Mouse (Mus musculus) liver, adult 2 months (tissue): ENCODE measurements around the gene Sectm1b. TPM values are rescaled to one million over a fixed set of nuclear protein-coding genes. Genes with fewer than 3 reads are reported as not detected.
"Not testable (repeated sequence)": the region's sequence is repeated elsewhere in the genome, so short reads cannot be mapped to it uniquely, and the experiment has no call there.

ENCODE experiments used
- DNase-seq: peaks from one replicate; pipeline ENCODE4 v3.0.0-alpha.2; 2011; ENCODE audit warnings: low read depth, low spot score; ENCODE audit errors: extremely low read depth
- H3K27ac ChIP-seq: fragments of 200-500 bp; replicated peaks from 2 replicates; pipeline ENCODE4 v1.5.1; 2012; ENCODE audit warnings: low read depth, mild to moderate bottlenecking, control low read depth, inconsistent platforms, low read length; ENCODE audit not compliant: insufficient read depth
- H3K27me3 ChIP-seq: fragments of 200-500 bp; 2 replicates; pipeline ENCODE4 v1.6.1; 2012; ENCODE audit warnings: mild to moderate bottlenecking, moderate library complexity, low read length, inconsistent platforms; ENCODE audit not compliant: control insufficient read depth, insufficient read depth
- H3K36me3 ChIP-seq: fragments of 200-500 bp; 2 replicates; pipeline ENCODE4 v1.6.1; 2012; ENCODE audit warnings: low read length, inconsistent platforms; ENCODE audit not compliant: control insufficient read depth, insufficient read depth
- H3K4me1 ChIP-seq: fragments of 200-500 bp; 2 replicates; pipeline ENCODE4 v1.6.1; 2011; ENCODE audit warnings: low read length; ENCODE audit not compliant: control insufficient read depth, insufficient read depth
- H3K4me3 ChIP-seq: fragments of 200-500 bp; 2 replicates; pipeline ENCODE4 v1.5.1; 2011; ENCODE audit warnings: low read depth, mild to moderate bottlenecking, control low read depth, low read length, moderate library complexity; ENCODE audit not compliant: insufficient read depth
- H3K79me2 ChIP-seq: fragments of 200-500 bp; 2 replicates; pipeline ENCODE4 v1.6.1; 2012; ENCODE audit warnings: inconsistent platforms, mild to moderate bottlenecking, low read length, moderate library complexity; ENCODE audit not compliant: control insufficient read depth, insufficient read depth
- H3K9ac ChIP-seq: fragments of 200-500 bp; 2 replicates; pipeline ENCODE4 v1.6.1; 2012; ENCODE audit warnings: low read depth, mild to moderate bottlenecking, control low read depth, inconsistent platforms, low read length
- CTCF ChIP-seq: fragments of 200-500 bp; IDR thresholded peaks from 2 replicates; pipeline ENCODE4 v1.5.1; 2011; ENCODE audit warnings: low read depth, low read length, control low read depth
- POLR2A ChIP-seq: fragments of 200-500 bp; IDR thresholded peaks from 2 replicates; pipeline ENCODE4 v1.6.1; 2011; ENCODE audit warnings: low read length, control low read depth; ENCODE audit not compliant: insufficient read depth; ENCODE audit errors: extremely low read depth
- WGBS: fragments of 180-500 bp; shearing (Covaris S2); methylation state at CpG from one replicate; pipeline ENCODE4 v1.1.7; 2018; 5-methylcytosine and 5-hydroxymethylcytosine counted together
- polyA plus RNA-seq: library from polyadenylated mRNA; depleted of rRNA; stranded (reverse); fragments of >200 nt; gene quantifications from 2 replicates; pipeline ENCODE4 v1.2.3, GENCODE M21; 2012
- total RNA-seq: library from RNA; depleted of rRNA; stranded (reverse); fragments of >200 nt; gene quantifications from 2 replicates; pipeline ENCODE4 v1.2.3, GENCODE M21; 2014

Gene Sectm1b
- total and polyA plus RNA-seq, 2 experiments = 0.18 TPM; not detected in 1

GRCm38 (mm10) chr11:121053536-121053935, 9.8 kb downstream of the Sectm1b start:
- DNase-seq = peak; percentile 53
- Histone ChIP-seq H3K27me3 (no peaks in the 10 kb centered on the region), H3K79me2 (no peaks in the 10 kb centered on the region), H3K27ac (no peak overlapping the region), H3K36me3 (no peaks in the 10 kb centered on the region), H3K4me3 (no peak overlapping the region), H3K4me1 (peaks cover 23% of the 10 kb centered on the region), H3K9ac (no peak overlapping the region)
- WGBS = 31% methylated on average over 8 of the region's 8 CpGs
- peak; percentile 83 for TF ChIP-seq CTCF
- TF ChIP-seq POLR2A = no peak

GRCm38 (mm10) chr11:121052387-121052786, 11.0 kb downstream of the Sectm1b start:
- Histone ChIP-seq H3K27ac (no peak overlapping the region), H3K4me3 (no peak overlapping the region), H3K79me2 (no peaks in the 10 kb centered on the region), H3K9ac (no peak overlapping the region), H3K4me1 (peaks cover 15% of the 10 kb centered on the region), H3K27me3 (no peaks in the 10 kb centered on the region), H3K36me3 (no peaks in the 10 kb centered on the region)
- no peak for TF ChIP-seq CTCF
- TF ChIP-seq POLR2A = no peak
- DNase-seq = peak; percentile 20
- WGBS = 58% methylated on average over 4 of the region's 4 CpGs

- Histone ChIP-seq H3K4me3 (no peak overlapping the region), H3K79me2 (no peaks in the 10 kb centered on the region), H3K4me1 (peaks cover 10% of the 10 kb centered on the region), H3K9ac (no peak overlapping the region), H3K27ac (no peak overlapping the region), H3K36me3 (no peaks in the 10 kb centered on the region), H3K27me3 (no peaks in the 10 kb centered on the region)
- DNase-seq = no peak
- TF ChIP-seq CTCF = no peak
- TF ChIP-seq POLR2A = no peak
- 55% methylated on average over 1 of the region's 1 CpGs for WGBS
These were observed 11.6 kb downstream of the Sectm1b start for GRCm38 (mm10) chr11:121051793-121052192.

- 94% methylated on average over 1 of the region's 1 CpGs for WGBS
- H3K4me1 ChIP-seq = no peaks in the 10 kb centered on the region; the same call in 1 of the 2 replicates
- H3K4me3 ChIP-seq = no peak overlapping the region
- no peaks in the 10 kb centered on the region for H3K36me3 ChIP-seq
- DNase-seq = no peak
- H3K79me2 ChIP-seq = no peaks in the 10 kb centered on the region
- H3K27ac ChIP-seq = no peak overlapping the region
- H3K27me3 ChIP-seq = no peaks in the 10 kb centered on the region
- no peak overlapping the region for H3K9ac ChIP-seq
- TF ChIP-seq CTCF = no peak
- no peak for TF ChIP-seq POLR2A
These were observed 13.5 kb downstream of the Sectm1b start for GRCm38 (mm10) chr11:121049840-121050239.

GRCm38 (mm10) chr11:121047826-121048399, 15.5 kb downstream of the Sectm1b start:
- Histone ChIP-seq H3K4me3 (no peak overlapping the region), H3K79me2 (no peaks in the 10 kb centered on the region), H3K36me3 (no peaks in the 10 kb centered on the region), H3K9ac (no peak overlapping the region), H3K27me3 (no peaks in the 10 kb centered on the region), H3K4me1 (no peaks in the 10 kb centered on the region), H3K27ac (no peak overlapping the region)
- no peak for DNase-seq
- TF ChIP-seq CTCF (no peak), POLR2A (no peak)
- WGBS = 57% methylated on average over 2 of the region's 2 CpGs

- Histone ChIP-seq H3K9ac (no peak overlapping the region), H3K79me2 (no peaks in the 10 kb centered on the region), H3K36me3 (no peaks in the 10 kb centered on the region), H3K4me1 (no peaks in the 10 kb centered on the region), H3K27me3 (no peaks in the 10 kb centered on the region), H3K27ac (no peak overlapping the region), H3K4me3 (no peak overlapping the region)
- peak; percentile 12 for DNase-seq
- 62% methylated on average over 1 of the region's 1 CpGs for WGBS
- TF ChIP-seq CTCF = no peak
- TF ChIP-seq POLR2A = no peak
These were observed 18.1 kb downstream of the Sectm1b start for GRCm38 (mm10) chr11:121045286-121045685.

GRCm38 (mm10) chr11:121043025-121043424, 20.3 kb downstream of the Sectm1b start:
- 69% methylated on average over 1 of the region's 1 CpGs for WGBS
- not testable (repeated sequence) for H3K79me2 ChIP-seq, H3K9ac ChIP-seq, H3K36me3 ChIP-seq, H3K4me1 ChIP-seq, DNase-seq, H3K27ac ChIP-seq, H3K27me3 ChIP-seq, H3K4me3 ChIP-seq
